Mouse (Mus musculus) sigmoid colon, adult 10 weeks (tissue): ENCODE data around the gene Ube2a. TPM values are rescaled to one million over a fixed set of nuclear protein-coding genes. Genes with fewer than 3 reads are reported as not detected.

Experiments used
- polyA plus RNA-seq: library from polyadenylated mRNA; stranded (reverse); fragments of 350-450 nt; fragmentation: Illumina TruSeq; extraction: RNeasy Lipid Tissue Mini Kit (QIAGEN cat#74804); gene quantifications from one replicate; pipeline ENCODE4 v1.2.3, GENCODE M21; 2014; ENCODE audit warnings: low read depth, low replicate concordance

Gene Ube2a
- polyA plus RNA-seq = 190 TPM

DNA sequence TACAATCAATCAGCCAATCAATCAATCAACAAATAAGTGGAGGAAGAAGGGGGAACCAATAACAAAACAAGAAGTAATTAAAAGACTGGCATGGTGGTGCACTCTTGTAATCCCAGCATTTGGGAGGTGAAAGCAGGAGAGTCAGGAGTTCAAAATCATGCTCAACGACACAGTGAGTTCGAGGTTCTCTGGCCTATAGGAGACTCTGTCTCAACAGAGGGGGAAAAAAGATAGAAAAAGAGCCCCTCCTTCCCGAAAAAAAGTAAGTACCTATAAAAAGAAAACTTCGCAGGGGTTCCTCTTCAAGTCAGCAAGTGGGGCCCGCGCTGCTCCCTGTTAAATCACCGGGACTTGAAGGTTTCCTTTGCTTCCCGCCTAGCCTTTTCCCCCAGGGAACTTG lies at the start of gene Ube2a, which contains the start of gene C330007P06Rik:
Gene Ube2a (plus strand): TSS at position 136 of the 400 bp plus-strand sequence.
Gene C330007P06Rik (minus strand): TSS at position 347 of the 400 bp plus-strand sequence.

GRCm38 (mm10) chrX:36902321-36903114 lies 28.8 kb downstream of the Ube2a start, which contains the start of gene Nkrf:
Gene Nkrf, minus strand, starts transcription at chrX:36902899.

Other genes starting within 250 kb of the Ube2a start
- gene Akap17b, start 228.5 kb upstream of the Ube2a start, polyA plus RNA-seq = 5.7 TPM
- gene Slc25a43, start 130.2 kb upstream of the Ube2a start, polyA plus RNA-seq = 1.3 TPM
- 1,886 TPM for gene Slc25a5, start 78.2 kb upstream of the Ube2a start, polyA plus RNA-seq
- 90.6 TPM for gene C330007P06Rik, start 211 bp downstream of the Ube2a start, polyA plus RNA-seq
- 15.9 TPM for gene Nkrf, start 29.0 kb downstream of the Ube2a start, polyA plus RNA-seq
- 17.8 TPM for gene Sept6, start 117.9 kb downstream of the Ube2a start, polyA plus RNA-seq
- not detected for gene Sowahd, start 174.9 kb downstream of the Ube2a start, polyA plus RNA-seq
- 1,455 TPM for gene Rpl39, start 211.5 kb downstream of the Ube2a start, polyA plus RNA-seq
- gene Upf3b, start 236.4 kb downstream of the Ube2a start, polyA plus RNA-seq = 136 TPM